In the genomic region with DNA sequence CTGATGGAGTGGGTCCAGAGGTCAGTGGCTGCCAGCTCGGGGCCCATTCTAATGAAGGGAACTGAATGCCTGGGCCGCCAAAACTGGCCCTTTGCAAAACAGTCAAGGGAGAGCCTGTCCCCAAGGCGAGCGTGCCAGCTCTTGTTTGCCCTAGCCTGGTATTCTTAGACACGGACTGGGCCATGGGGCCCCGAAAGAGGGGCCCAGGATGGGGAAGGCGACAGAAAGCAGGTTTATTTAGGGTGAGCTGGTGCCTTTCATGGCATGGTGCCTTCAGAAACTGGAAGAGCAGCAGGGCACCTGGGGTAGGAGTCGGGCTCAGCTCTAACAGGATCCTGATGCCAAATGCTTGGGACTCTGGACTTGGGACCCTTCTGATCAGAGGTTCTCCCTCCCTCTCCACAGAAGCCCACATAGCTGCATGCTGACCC, we compare ENCODE assay signal across 7 mouse cellular contexts. TPM values are rescaled to one million over a fixed set of nuclear protein-coding genes. Genes with fewer than 3 reads are reported as not detected.
DNase-seq lines count a peak whose midpoint lies in the region; ATAC-seq and TF ChIP-seq lines count a peak whose summit lies in the region.

No protein-coding gene starts in this region.

- no peak for ATAC-seq in hindbrain, embryonic 11.5 days (ENCODE audit: low FRiP score)

- no peaks in the 10 kb centered on the region for H3K9me3 ChIP-seq in ES-Bruce4 (replicated peaks; ENCODE audit: control insufficient read depth, insufficient read depth, low read length, poor library complexity, severe bottlenecking)
- no peaks in the 10 kb centered on the region for H3K9me3 ChIP-seq in hindbrain, embryonic 11.5 days (ENCODE audit: control insufficient read depth, low read length)

- peak overlapping the region; percentile 98 for H3K27ac ChIP-seq in ES-Bruce4 (ENCODE audit: insufficient read depth, low read length)
- H3K27ac ChIP-seq in hindbrain, embryonic 11.5 days (ENCODE audit: low read depth, low read length): peak overlapping the region; percentile 49

- 28% methylated on average over 8 of the region's 8 CpGs for WGBS in hindbrain, embryonic 11.5 days

- no peak for TF ChIP-seq POLR2A in ES-Bruce4 (IDR thresholded peaks at IDR 0.05; ENCODE audit: insufficient read depth, low read length)

- peak overlapping the region; percentile 33; the same call in 1 of the 2 replicates for H3K9ac ChIP-seq in ES-Bruce4 (ENCODE audit: low read depth, poor library complexity, severe bottlenecking)
- H3K9ac ChIP-seq in hindbrain, embryonic 11.5 days (ENCODE audit: low read depth, low read length): no peak overlapping the region

- no peak overlapping the region for H3K4me3 ChIP-seq in ES-Bruce4 (ENCODE audit: low read depth, low read length)
- no peak overlapping the region for H3K4me3 ChIP-seq in hindbrain, embryonic 11.5 days (ENCODE audit: low read depth, low read length)

- no peak for TF ChIP-seq EP300 in ES-Bruce4 (IDR thresholded peaks at IDR 0.05; ENCODE audit: insufficient read depth, low read depth, low read length)

- peak; percentile 57 for DNase-seq in adrenal gland, postnatal 25 days
- DNase-seq in hindbrain, embryonic 11.5 days (ENCODE audit: low spot score): no peak
- peak; percentile 61 to 80 for DNase-seq in layer of hippocampus, postnatal 36 days
- peak; percentile 42 to 62 for DNase-seq in right cerebral cortex, postnatal 36 days (ENCODE audit: low spot score in 2 of 2)
- no peak for DNase-seq in ovary, postnatal 10 days (ENCODE audit: low spot score)
- DNase-seq in thymus, postnatal 10 days (ENCODE audit: low spot score in 2 of 2): no peak

- H3K4me2 ChIP-seq in hindbrain, embryonic 11.5 days (replicated peaks; ENCODE audit: low read depth, low read length): no peak overlapping the region

- no peaks in the 10 kb centered on the region for H3K27me3 ChIP-seq in ES-Bruce4 (ENCODE audit: control insufficient read depth, insufficient read depth, low read length, poor library complexity, severe bottlenecking)
- H3K27me3 ChIP-seq in hindbrain, embryonic 11.5 days (ENCODE audit: control insufficient read depth, insufficient read depth, low read length): no peaks in the 10 kb centered on the region; the same call in 1 of the 2 replicates

- no peaks in the 10 kb centered on the region for H3K36me3 ChIP-seq in ES-Bruce4 (ENCODE audit: control insufficient read depth, insufficient read depth, low read length, poor library complexity, severe bottlenecking)
- no peaks in the 10 kb centered on the region for H3K36me3 ChIP-seq in hindbrain, embryonic 11.5 days (ENCODE audit: control insufficient read depth, insufficient read depth, low read length)

- H3K4me1 ChIP-seq in ES-Bruce4 (ENCODE audit: control insufficient read depth, insufficient read depth, low read length): peaks cover 18% of the 10 kb centered on the region
- peaks cover 10% of the 10 kb centered on the region for H3K4me1 ChIP-seq in hindbrain, embryonic 11.5 days (replicated peaks; ENCODE audit: control insufficient read depth, insufficient read depth, low read length)

- no peak for TF ChIP-seq CTCF in ES-Bruce4 (IDR thresholded peaks at IDR 0.05; ENCODE audit: low read depth, low read length)

RNA-seq across cellular contexts. Expression of a gene that starts 56.1 kb away (rescaled TPM):
- 27.3 and 28.9 TPM in 2 replicates for polyA plus RNA-seq in ES-Bruce4 (2011; ENCODE audit: insufficient read depth, insufficient read length, low read depth, missing spikeins)
- 3.4 and 4.2 TPM in 2 replicates for total RNA-seq in adrenal gland, postnatal 25 days (2021)
- 11.5 and 11.6 TPM in 2 replicates for polyA plus RNA-seq in hindbrain, embryonic 11.5 days (2014; fragmentation: Nextera tagmentation; extraction: Ambion mirVana)
- total RNA-seq in layer of hippocampus, postnatal 36 days (2021): 100 to 1,000 TPM; 169 to 172 TPM

Comparison
In these comparisons a context has a peak if more than half of its experiments do, and no peak if none do; other contexts are left out.
1. DNase-seq: peak in adrenal gland, postnatal 25 days (single experiment), layer of hippocampus, postnatal 36 days (2 of 2) and right cerebral cortex, postnatal 36 days (2 of 2); none in hindbrain, embryonic 11.5 days (single experiment), ovary, postnatal 10 days (single experiment) and thymus, postnatal 10 days (0 of 2).
2. RNA of a gene that starts 56.1 kb away (total RNA-seq): 169 to 172 TPM in layer of hippocampus, postnatal 36 days; 3.4 to 4.2 TPM in adrenal gland, postnatal 25 days; every median in the first group is over 10 times any median in the second.